Comparison of ENCODE assay signal across 8 mouse cellular contexts in the genomic region with DNA sequence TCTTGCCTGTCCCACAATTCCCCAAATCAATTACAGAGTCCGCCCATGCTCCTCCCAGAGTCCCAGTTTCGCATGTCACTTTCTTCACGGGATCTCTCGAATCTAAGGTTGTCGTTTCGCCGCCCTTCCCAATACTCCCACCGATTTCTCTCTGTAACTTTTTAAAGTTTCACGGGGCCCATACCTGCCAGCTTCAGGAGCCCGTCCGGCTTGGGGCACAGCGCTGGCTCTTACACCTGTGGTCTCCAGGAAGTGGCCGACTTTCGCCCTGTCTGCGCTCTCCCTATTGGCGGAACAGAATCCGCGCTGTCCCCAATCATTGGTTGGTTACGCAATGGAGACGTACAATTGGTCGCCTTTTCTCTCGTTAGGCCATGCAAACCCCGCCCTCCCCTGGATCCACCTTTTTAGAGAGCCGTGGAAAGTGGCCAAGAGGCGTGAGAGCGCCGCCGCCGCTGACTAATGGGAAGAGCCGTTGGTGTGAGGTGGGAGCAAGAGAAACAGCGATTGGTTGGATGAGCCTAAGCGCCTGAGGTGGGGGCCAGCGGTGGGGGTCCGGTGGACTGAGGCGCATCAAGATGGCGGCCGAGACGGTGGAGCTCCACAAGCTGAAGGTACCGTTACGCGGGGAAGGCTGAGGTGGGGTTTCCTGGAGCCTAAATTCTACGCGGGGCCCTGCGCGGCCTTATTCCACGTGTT. TPM values are rescaled to one million over a fixed set of nuclear protein-coding genes. Genes with fewer than 3 reads are reported as not detected.
DNase-seq lines count a peak whose midpoint lies in the region; ATAC-seq lines count a peak whose summit lies in the region.

A gene (minus strand): TSS at position 288 of the 699 bp plus-strand sequence.

- H3K9me3 ChIP-seq in intestine, embryonic 14.5 days (ENCODE audit: control insufficient read depth, low read length) = no peaks in the 10 kb centered on the region

- peak; percentile 99 for ATAC-seq in intestine, embryonic 14.5 days (replicated peaks; ENCODE audit: low FRiP score, low TSS enrichment, low read depth)

- under 1% methylated on average over 46 of the region's 46 CpGs for WGBS in intestine, embryonic 14.5 days

- H3K27me3 ChIP-seq in intestine, embryonic 14.5 days (replicated peaks; ENCODE audit: control insufficient read depth, insufficient read depth, low read length) = no peaks in the 10 kb centered on the region

- peaks cover 10% of the 10 kb centered on the region for H3K4me1 ChIP-seq in intestine, embryonic 14.5 days (replicated peaks; ENCODE audit: control insufficient read depth, insufficient read depth, low read length)

- H3K4me3 ChIP-seq in intestine, embryonic 14.5 days (ENCODE audit: low read depth, low read length) = peak within 1 kb of the TSS; percentile 98

- peak; percentile 96 to 97 for DNase-seq in adrenal gland, adult 18-20 months (ENCODE audit: low spot score in 2 of 2)
- peak; percentile 99 for DNase-seq in embryo, embryonic 11 days
- DNase-seq in gastrocnemius, postnatal 25 days = peak; percentile 98
- peak; percentile 99 for DNase-seq in intestine, embryonic 14.5 days (ENCODE audit: low spot score)
- peak; percentile 99 to 100 for DNase-seq in left cerebral cortex, postnatal 14 days (ENCODE audit: low spot score in 2 of 2)
- DNase-seq in mesoderm, embryonic 11.5 days (ENCODE audit: low read depth, low spot score) = peak; percentile 99
- peak; percentile 99 for DNase-seq in right cerebral cortex, postnatal 36 days (ENCODE audit: low spot score in 2 of 2)
- DNase-seq in yolk sac, embryonic 10.5 days (ENCODE audit: low spot score) = peak; percentile 99

- H3K36me3 ChIP-seq in intestine, embryonic 14.5 days (ENCODE audit: control insufficient read depth, insufficient read depth, low read length) = peaks cover 44% of the 10 kb centered on the region

- H3K4me2 ChIP-seq in intestine, embryonic 14.5 days (ENCODE audit: low read length) = peak within 1 kb of the TSS; percentile 74

- H3K9ac ChIP-seq in intestine, embryonic 14.5 days (ENCODE audit: low read length) = peak within 1 kb of the TSS; percentile 89

- intact Hi-C loops in left cerebral cortex, postnatal 14 days (cut with DNase I) = no loop called here

- 0 out of 2 replicates have a peak within 1 kb of the TSS, but pooled peaks have one; percentile 16 for H3K27ac ChIP-seq in intestine, embryonic 14.5 days (ENCODE audit: low read depth)

RNA-seq across cellular contexts. Expression of the gene that starts here (rescaled TPM):
- 10 to 100 TPM; 45.2 to 52.3 TPM for total RNA-seq in adrenal gland, adult 18-20 months (2021)
- 1 to 10 TPM; 3.1 to 3.7 TPM for total RNA-seq in gastrocnemius, postnatal 25 days (2021)
- 86.0 and 88.0 TPM in 2 replicates for polyA plus RNA-seq in intestine, embryonic 14.5 days (2014; fragmentation: Nextera tagmentation; extraction: Ambion mirVana)
- total RNA-seq in left cerebral cortex, postnatal 14 days (2021) = 1 to 10 TPM; 5.6 to 7.2 TPM

Comparison
In these comparisons a context has a peak if more than half of its experiments do, and no peak if none do; other contexts are left out.
1. Peak in every context shown above with its lines: DNase-seq, ATAC-seq, H3K4me3 ChIP-seq and H3K27ac ChIP-seq.
2. RNA of the gene that starts here (total RNA-seq): 45.2 to 52.3 TPM in adrenal gland, adult 18-20 months; 5.6 to 7.2 TPM in left cerebral cortex, postnatal 14 days and 3.1 to 3.7 TPM in gastrocnemius, postnatal 25 days; every median in the first group is over 4 times any median in the second.